Mouse (Mus musculus): ENCODE measurements around the gene Sp9. TPM values are rescaled to one million over a fixed set of nuclear protein-coding genes. Genes with fewer than 3 reads are reported as not detected.

Sp9 gene
- 0.06 and 0.07 TPM in 2 replicates for polyA plus RNA-seq (2012; rRNA removed)

DNA sequence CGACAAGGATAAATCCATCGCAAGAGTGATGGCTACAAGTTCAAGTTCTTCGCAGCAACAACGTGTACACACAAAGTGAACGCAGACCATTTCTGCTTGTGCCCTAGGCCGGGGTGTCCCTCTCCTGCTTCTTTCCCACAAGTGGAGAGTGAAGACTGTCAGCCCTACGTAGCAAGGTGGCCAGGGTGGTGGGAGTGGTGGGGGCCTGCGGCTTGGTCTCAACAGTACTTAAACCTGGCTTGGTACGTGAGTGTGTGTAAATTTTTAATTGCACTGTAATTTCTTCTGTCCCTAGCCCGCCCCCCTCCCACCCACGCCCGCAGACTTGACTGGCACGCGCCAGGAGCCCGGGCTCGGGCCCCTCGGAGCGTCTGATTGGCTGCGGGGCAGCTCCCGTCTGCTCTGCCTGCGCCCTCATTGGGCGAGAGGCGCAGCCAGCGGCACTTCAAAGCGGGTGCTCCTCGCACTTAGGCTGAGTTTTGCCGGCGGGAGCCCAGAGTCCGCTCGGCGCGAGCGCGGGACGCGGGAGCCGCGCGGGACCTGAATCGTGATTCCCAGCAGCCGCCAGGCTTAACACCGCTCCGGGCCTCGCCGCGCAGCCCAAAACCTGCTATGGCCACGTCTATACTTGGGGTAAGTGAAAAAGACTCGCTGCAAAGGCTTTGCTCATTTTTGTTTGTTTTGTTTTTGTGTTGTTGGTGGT is at the start of gene Sp9:
Gene Sp9, plus strand, starts transcription at position 467 of the 703 bp plus-strand sequence.
- peaks cover 26% of the 10 kb centered on the region; the same call in 1 of the 2 replicates for H3K27me3 ChIP-seq (ENCODE audit: control insufficient read depth, insufficient read depth, low read length)
- peak in 1 of 2 experiments; percentile 45 for DNase-seq
- TF ChIP-seq POLR2A (IDR thresholded peaks at IDR 0.05; ENCODE audit: borderline replicate concordance, insufficient read depth, low read length) (no peak), CTCF (IDR thresholded peaks at IDR 0.05; ENCODE audit: borderline replicate concordance, insufficient read depth, low read depth, low read length) (no peak)
- 2% methylated on average over 48 of the region's 48 CpGs for WGBS
- no peak within 1 kb of the TSS for H3K4me3 ChIP-seq (replicated peaks; ENCODE audit: insufficient read depth, low read depth, low read length)
- no peak within 1 kb of the TSS for H3K27ac ChIP-seq (ENCODE audit: insufficient read depth, low read length)
- no peaks in the 10 kb centered on the region for H3K4me1 ChIP-seq (ENCODE audit: control insufficient read depth, insufficient read depth, low read length)

DNA sequence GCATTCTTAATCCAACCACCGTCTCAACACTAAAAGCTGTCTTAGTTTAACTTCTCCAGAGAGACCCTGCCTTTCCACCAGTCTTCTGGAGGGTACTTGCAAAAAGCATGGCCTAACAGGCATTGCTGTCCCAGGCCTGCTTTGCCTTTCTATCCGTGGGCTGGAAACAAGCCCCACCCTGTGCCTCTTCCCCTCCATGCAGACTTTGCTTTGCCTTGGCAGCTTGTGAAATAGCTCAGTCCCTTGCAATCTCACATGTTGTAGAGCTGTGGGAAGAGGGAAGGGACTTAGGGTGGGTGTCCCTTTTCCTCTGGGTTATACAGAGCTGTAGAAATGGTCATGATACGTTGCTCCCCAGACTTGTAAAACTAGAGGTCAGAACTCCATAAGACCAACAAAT is 40.6 kb upstream of the Sp9 start:
- Histone ChIP-seq H3K4me3 (replicated peaks; ENCODE audit: insufficient read depth, low read depth, low read length) (no peak overlapping the region), H3K27me3 (ENCODE audit: control insufficient read depth, insufficient read depth, low read length) (no peaks in the 10 kb centered on the region), H3K27ac (ENCODE audit: insufficient read depth, low read length) (no peak overlapping the region), H3K4me1 (ENCODE audit: control insufficient read depth, insufficient read depth, low read length) (no peaks in the 10 kb centered on the region)
- DNase-seq, result no peak
- WGBS, result 69% methylated on average over 3 of the region's 3 CpGs
- TF ChIP-seq POLR2A (IDR thresholded peaks at IDR 0.05; ENCODE audit: borderline replicate concordance, insufficient read depth, low read length) (no peak), CTCF (IDR thresholded peaks at IDR 0.05; ENCODE audit: borderline replicate concordance, insufficient read depth, low read depth, low read length) (no peak)

DNA sequence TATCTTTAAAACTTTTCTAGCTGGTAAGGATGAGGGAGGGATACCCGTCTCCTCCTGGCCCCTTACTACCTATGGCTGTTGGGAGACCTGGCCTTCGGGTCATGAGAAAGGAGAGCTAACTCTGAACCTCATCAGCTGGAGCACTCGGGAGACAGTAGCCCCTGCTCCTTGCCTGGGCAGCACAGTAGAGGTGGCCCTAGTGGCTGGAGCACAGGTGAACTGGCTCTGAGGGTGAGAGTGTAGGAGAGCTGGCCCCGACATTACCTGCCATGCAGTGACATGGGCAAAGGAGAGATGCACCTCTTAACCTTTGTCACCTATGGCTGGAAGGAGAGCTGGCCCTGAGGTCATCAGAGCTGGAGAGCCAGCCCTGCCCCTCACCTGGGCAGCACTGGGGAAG is 30.4 kb upstream of the Sp9 start:
- TF ChIP-seq POLR2A (IDR thresholded peaks at IDR 0.05; ENCODE audit: borderline replicate concordance, insufficient read depth, low read length) (no peak), CTCF (IDR thresholded peaks at IDR 0.05; ENCODE audit: borderline replicate concordance, insufficient read depth, low read depth, low read length) (no peak)
- H3K4me1 ChIP-seq (ENCODE audit: control insufficient read depth, insufficient read depth, low read length), result no peaks in the 10 kb centered on the region
- 91% methylated on average over 4 of the region's 4 CpGs for WGBS
- H3K27ac ChIP-seq (ENCODE audit: insufficient read depth, low read length), result no peak overlapping the region
- H3K4me3 ChIP-seq (replicated peaks; ENCODE audit: insufficient read depth, low read depth, low read length), result no peak overlapping the region
- no peak for DNase-seq
- H3K27me3 ChIP-seq (ENCODE audit: control insufficient read depth, insufficient read depth, low read length), result no peaks in the 10 kb centered on the region

DNA sequence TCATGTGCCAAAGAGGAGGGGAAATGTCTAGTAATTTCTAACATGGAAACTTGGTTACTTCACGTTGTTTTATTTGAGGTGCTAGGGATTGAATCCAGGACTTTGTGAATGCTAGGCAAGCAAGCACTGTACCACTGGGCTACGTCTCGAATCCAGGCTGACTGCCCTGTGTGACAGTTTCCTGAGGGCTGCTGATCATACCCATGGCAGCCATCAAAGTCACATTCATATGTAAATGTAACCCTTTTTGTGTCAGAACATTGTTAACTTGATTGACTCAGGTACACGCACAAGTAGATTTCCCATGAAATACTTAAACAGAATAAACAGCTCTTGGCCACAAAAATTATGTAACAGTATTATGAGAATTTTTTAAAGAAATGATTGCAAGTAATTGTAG is 23.0 kb upstream of the Sp9 start:
- Histone ChIP-seq H3K4me3 (replicated peaks; ENCODE audit: insufficient read depth, low read depth, low read length) (no peak overlapping the region), H3K27ac (ENCODE audit: insufficient read depth, low read length) (no peak overlapping the region), H3K4me1 (ENCODE audit: control insufficient read depth, insufficient read depth, low read length) (no peaks in the 10 kb centered on the region), H3K27me3 (ENCODE audit: control insufficient read depth, insufficient read depth, low read length) (no peaks in the 10 kb centered on the region)
- 42% methylated on average over 4 of the region's 4 CpGs for WGBS
- TF ChIP-seq POLR2A (IDR thresholded peaks at IDR 0.05; ENCODE audit: borderline replicate concordance, insufficient read depth, low read length), result no peak
- no peak for TF ChIP-seq CTCF (IDR thresholded peaks at IDR 0.05; ENCODE audit: borderline replicate concordance, insufficient read depth, low read depth, low read length)
- no peak for DNase-seq

DNA sequence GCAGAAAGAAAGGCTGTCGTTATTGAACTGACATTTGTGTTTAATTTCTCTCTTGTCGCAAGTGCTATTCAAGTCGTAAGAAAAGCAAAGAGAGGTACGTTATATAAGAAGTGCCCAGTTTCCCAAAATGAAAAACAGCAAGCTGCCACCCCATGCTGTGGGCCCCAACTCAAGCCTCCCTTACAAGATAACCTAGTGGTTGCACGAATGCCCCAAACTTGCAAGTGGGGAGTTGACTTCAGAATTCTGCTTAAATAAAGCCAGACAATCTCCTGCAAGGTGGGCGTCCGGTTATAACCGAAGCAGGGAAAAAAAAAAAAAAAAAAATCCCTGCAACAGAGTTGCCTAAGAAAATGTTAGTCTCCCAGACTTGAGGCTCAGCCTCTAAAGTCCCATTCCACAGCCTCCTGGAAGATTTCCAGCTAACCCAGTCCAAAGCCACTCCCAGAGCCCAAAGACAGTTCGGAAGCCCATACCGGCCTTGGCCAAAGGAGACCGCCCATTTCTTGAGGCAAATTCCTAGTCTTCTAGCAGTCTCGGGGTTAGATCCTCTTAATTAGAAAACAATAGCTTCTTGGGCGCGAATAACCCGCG is 8.5 kb upstream of the Sp9 start:
- TF ChIP-seq POLR2A (IDR thresholded peaks at IDR 0.05; ENCODE audit: borderline replicate concordance, insufficient read depth, low read length), result no peak
- no peak for TF ChIP-seq CTCF (IDR thresholded peaks at IDR 0.05; ENCODE audit: borderline replicate concordance, insufficient read depth, low read depth, low read length)
- Histone ChIP-seq H3K4me1 (ENCODE audit: control insufficient read depth, insufficient read depth, low read length) (no peaks in the 10 kb centered on the region), H3K27me3 (ENCODE audit: control insufficient read depth, insufficient read depth, low read length) (peaks cover 4% of the 10 kb centered on the region; the same call in 1 of the 2 replicates), H3K27ac (ENCODE audit: insufficient read depth, low read length) (no peak overlapping the region), H3K4me3 (replicated peaks; ENCODE audit: insufficient read depth, low read depth, low read length) (no peak overlapping the region)
- WGBS, result 24% methylated on average over 16 of the region's 16 CpGs
- no peak for DNase-seq

DNA sequence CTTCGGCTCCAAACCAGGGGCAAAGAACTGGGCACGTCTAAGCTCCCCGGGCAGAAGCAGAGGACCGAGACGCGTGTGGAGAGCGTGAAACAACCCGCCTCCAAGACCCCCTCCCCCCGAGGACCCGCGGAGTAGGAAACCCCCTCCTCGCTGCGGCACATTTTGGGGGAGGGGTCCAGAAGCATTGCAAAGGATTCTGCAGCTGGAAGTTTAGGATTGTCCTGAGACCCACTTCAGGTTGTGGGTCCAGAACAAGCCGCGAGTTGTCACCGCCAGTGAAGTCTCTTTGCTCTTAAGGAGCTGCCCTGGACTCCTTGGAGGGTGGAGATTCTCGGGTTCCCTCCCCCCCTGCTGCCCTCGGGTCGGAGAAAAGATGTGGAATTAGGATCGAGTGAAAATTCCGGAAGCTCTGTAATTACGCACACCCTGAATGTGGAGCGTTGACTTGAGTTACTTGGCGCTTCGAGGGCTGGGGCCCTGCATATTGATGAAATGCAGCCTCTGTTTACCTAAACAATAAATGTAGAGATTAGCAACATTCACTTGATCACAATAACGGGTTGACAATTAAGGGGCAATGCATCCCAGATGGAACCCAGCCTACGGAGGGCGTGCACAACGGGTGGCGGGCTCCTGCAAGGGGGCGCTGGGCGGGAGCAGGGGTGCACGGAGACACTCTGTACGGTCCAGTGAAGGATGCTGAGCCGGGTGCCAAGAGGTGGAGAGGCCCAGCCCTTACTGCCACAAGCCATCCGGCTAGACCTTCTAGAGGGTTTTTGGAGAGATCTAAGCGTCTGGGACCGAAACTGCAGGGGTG is 7.7 kb upstream of the Sp9 start:
- Histone ChIP-seq H3K27ac (ENCODE audit: insufficient read depth, low read length) (no peak overlapping the region), H3K4me3 (replicated peaks; ENCODE audit: insufficient read depth, low read depth, low read length) (no peak overlapping the region), H3K27me3 (ENCODE audit: control insufficient read depth, insufficient read depth, low read length) (peaks cover 6% of the 10 kb centered on the region; the same call in 1 of the 2 replicates), H3K4me1 (ENCODE audit: control insufficient read depth, insufficient read depth, low read length) (no peaks in the 10 kb centered on the region)
- 2% methylated on average over 38 of the region's 38 CpGs for whole genome bisulfite sequencing
- DNase-seq, result no peak
- TF ChIP-seq CTCF (IDR thresholded peaks at IDR 0.05; ENCODE audit: borderline replicate concordance, insufficient read depth, low read depth, low read length) (no peak), POLR2A (IDR thresholded peaks at IDR 0.05; ENCODE audit: borderline replicate concordance, insufficient read depth, low read length) (no peak)

DNA sequence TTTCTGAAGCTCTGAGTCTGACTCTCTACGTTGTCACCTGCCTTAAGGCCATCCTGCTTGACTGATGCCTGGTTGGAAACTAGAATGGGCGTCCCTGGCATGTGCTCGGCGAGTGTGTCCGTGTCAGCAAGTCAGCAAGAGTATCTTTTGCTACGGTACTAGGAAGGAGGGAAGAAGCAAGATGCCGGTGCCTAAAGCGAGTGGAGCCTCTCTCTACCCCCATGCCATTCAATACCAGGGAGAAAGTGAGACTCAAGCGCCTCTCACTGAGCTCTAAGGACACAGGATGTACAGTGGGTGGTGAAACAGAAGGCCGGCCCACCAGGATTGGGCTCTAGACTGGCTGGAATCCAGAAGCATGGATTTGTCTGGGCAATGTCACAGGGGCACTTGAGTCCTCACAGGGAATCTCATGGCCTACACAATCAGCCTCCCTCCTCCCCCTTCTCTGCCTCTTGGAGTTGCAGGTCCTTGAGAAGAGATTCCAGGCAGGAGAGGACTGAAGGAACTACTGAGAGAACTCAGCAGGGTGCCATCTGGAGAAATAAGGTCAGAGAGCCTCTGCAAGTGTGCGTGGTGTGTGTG is 7.0 kb upstream of the Sp9 start:
- Histone ChIP-seq H3K4me3 (replicated peaks; ENCODE audit: insufficient read depth, low read depth, low read length) (no peak overlapping the region), H3K27me3 (ENCODE audit: control insufficient read depth, insufficient read depth, low read length) (peaks cover 7% of the 10 kb centered on the region; the same call in 1 of the 2 replicates), H3K27ac (ENCODE audit: insufficient read depth, low read length) (no peak overlapping the region), H3K4me1 (ENCODE audit: control insufficient read depth, insufficient read depth, low read length) (no peaks in the 10 kb centered on the region)
- TF ChIP-seq POLR2A (IDR thresholded peaks at IDR 0.05; ENCODE audit: borderline replicate concordance, insufficient read depth, low read length), result no peak
- TF ChIP-seq CTCF (IDR thresholded peaks at IDR 0.05; ENCODE audit: borderline replicate concordance, insufficient read depth, low read depth, low read length), result no peak
- no peak for DNase-seq
- 9% methylated on average over 11 of the region's 11 CpGs for WGBS
